Mouse (Mus musculus) lung, postnatal 0 days (tissue): Measurements from ENCODE around the gene Sav1.

ENCODE experiments used
- CTCF ChIP-seq: IDR thresholded peaks from 2 replicates; pipeline ENCODE4 v1.5.1; 2016; ENCODE audit warnings: antibody characterized with exemption, mild to moderate bottlenecking
- EP300 ChIP-seq: IDR thresholded peaks from 2 replicates; pipeline ENCODE4 v1.6.1; 2016; ENCODE audit warnings: antibody characterized with exemption, mild to moderate bottlenecking, control low read depth

- no peak for TF ChIP-seq EP300
- no peak for TF ChIP-seq CTCF
These were observed 19.7 kb downstream of the Sav1 start for GRCm38 (mm10) chr12:69967112-69967511.
